In the genomic region with DNA sequence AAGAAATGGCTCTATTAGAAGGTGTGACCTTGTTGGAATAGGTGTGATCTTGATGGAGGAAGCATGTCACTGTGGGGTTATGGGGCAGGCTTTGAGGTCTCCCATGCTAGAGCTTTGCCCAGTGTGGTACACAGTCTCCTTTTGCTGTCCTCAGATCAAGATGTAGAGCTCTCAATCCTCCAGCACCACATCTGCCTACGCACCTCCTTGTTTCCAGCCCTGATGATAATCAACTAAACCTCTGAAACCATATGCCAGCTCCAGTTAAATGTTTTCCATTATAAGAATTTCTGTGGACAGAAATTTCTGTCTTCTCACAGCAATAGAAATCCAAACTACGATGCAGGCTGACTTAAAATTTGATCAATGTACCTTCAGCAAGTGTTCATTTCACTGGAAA, we compare ENCODE assay signal across 16 mouse cellular contexts.
"Had no signal": no experiment of that assay in that cellular context is flagged by ENCODE, and none has a peak within 500 bp of the region (broad histone marks: within the 10 kb centered on the region; RNA-seq: fewer than 3 reads in every experiment).

No protein-coding gene starts in this region.

- ATAC-seq: lung, postnatal 0 days; midbrain, embryonic 13.5 days; midbrain, embryonic 15.5 days had no signal

- H3K4me3 ChIP-seq: lung, embryonic 15.5 days; megakaryocyte, embryonic 14.5 days; midbrain, embryonic 13.5 days; midbrain, embryonic 15.5 days; neural tube, embryonic 12.5 days; stomach, embryonic 15.5 days had no signal

- DNase-seq: lung, adult 2 months; lung, postnatal 14 days; lung, postnatal 36 days; right cerebral cortex, postnatal 14 days; thymus, adult 2 months; thymus, postnatal 25 days; thymus, postnatal 4 days had no signal

- H3K27ac ChIP-seq: lung, embryonic 15.5 days; macrophage; midbrain, embryonic 13.5 days; midbrain, embryonic 15.5 days; neural tube, embryonic 12.5 days; stomach, embryonic 15.5 days; stomach, postnatal 0 days had no signal
